Mouse (Mus musculus): ENCODE measurements around the gene Atxn2l.

Gene Atxn2l

GRCm38 (mm10) chr7:126503273-126503878 lies at the start of gene Atxn2l:
Gene Atxn2l, minus strand, starts transcription at chr7:126503437.
- CTCF ChIA-PET: no interaction called here

- CTCF ChIA-PET: no interaction called here
These were observed 42.4 kb upstream of the Atxn2l start for GRCm38 (mm10) chr7:126545631-126546030.

GRCm38 (mm10) chr7:126541661-126542060 lies 38.4 kb upstream of the Atxn2l start:
- CTCF ChIA-PET: interaction anchor here (0.7 kb wide), 1 partner anchor 215 kb away, joined by 4 read pairs; no protein-coding TSS in a partner anchor

GRCm38 (mm10) chr7:126537820-126538585 lies 34.8 kb upstream of the Atxn2l start:
- CTCF ChIA-PET: interaction anchor here (0.5 kb wide), 1 partner anchor 23 kb away, joined by 4 read pairs; no protein-coding TSS in a partner anchor

- CTCF ChIA-PET: no interaction called here
These were observed 33.2 kb upstream of the Atxn2l start for GRCm38 (mm10) chr7:126536466-126536865.

GRCm38 (mm10) chr7:126535766-126536165 lies 32.5 kb upstream of the Atxn2l start:
- CTCF ChIA-PET: no interaction called here

GRCm38 (mm10) chr7:126533434-126533833 lies 30.2 kb upstream of the Atxn2l start:
- CTCF ChIA-PET: no interaction called here

GRCm38 (mm10) chr7:126528166-126528577 lies 24.9 kb upstream of the Atxn2l start:
- CTCF ChIA-PET: interaction anchor here (1.5 kb wide), 1 partner anchor 47 kb away, joined by 4 read pairs; no protein-coding TSS in a partner anchor

- CTCF ChIA-PET: no interaction called here
These were observed 20.1 kb upstream of the Atxn2l start for GRCm38 (mm10) chr7:126523316-126523715.

- CTCF ChIA-PET: interaction anchor here (0.7 kb wide), 1 partner anchor 46 kb away, joined by 4 read pairs; no protein-coding TSS in a partner anchor
These were observed 16.3 kb upstream of the Atxn2l start for GRCm38 (mm10) chr7:126519513-126519912.

GRCm38 (mm10) chr7:126518261-126518941 lies 15.2 kb upstream of the Atxn2l start:
- CTCF ChIA-PET: interaction anchor here (0.6 to 0.7 kb wide), 3 partner anchors 153 to 940 kb away, joined by 4 read pairs; no protein-coding TSS in a partner anchor

- CTCF ChIA-PET: no interaction called here
These were observed 8.1 kb upstream of the Atxn2l start for GRCm38 (mm10) chr7:126511287-126511686.

GRCm38 (mm10) chr7:126507126-126507778 lies 4.0 kb upstream of the Atxn2l start:
- CTCF ChIA-PET: no interaction called here

- CTCF ChIA-PET: interaction anchor here (0.7 kb wide), 1 partner anchor 29 kb away, joined by 10 read pairs; the partner anchor contains the start of gene Sh2b1
These were observed 1.7 kb upstream of the Atxn2l start for GRCm38 (mm10) chr7:126504913-126505312.

GRCm38 (mm10) chr7:126502751-126503150 lies 486 bp downstream of the Atxn2l start:
- CTCF ChIA-PET: no interaction called here

GRCm38 (mm10) chr7:126502023-126502741 lies 1.1 kb downstream of the Atxn2l start:
- CTCF ChIA-PET: interaction anchor here (0.7 kb wide), 1 partner anchor 106 kb away, joined by 3 read pairs; no protein-coding TSS in a partner anchor

- CTCF ChIA-PET: interaction anchor here (0.7 kb wide), 1 partner anchor 107 kb away, joined by 3 read pairs; no protein-coding TSS in a partner anchor
These were observed 1.6 kb downstream of the Atxn2l start for GRCm38 (mm10) chr7:126501684-126502022.

GRCm38 (mm10) chr7:126499416-126499815 lies 3.8 kb downstream of the Atxn2l start:
- CTCF ChIA-PET: no interaction called here

GRCm38 (mm10) chr7:126497966-126498365 lies 5.3 kb downstream of the Atxn2l start:
- CTCF ChIA-PET: no interaction called here

GRCm38 (mm10) chr7:126496475-126496874 lies 6.8 kb downstream of the Atxn2l start:
- CTCF ChIA-PET: interaction anchor here (0.7 kb wide), 1 partner anchor 715 kb away, joined by 3 read pairs; no protein-coding TSS in a partner anchor

- CTCF ChIA-PET: no interaction called here
These were observed 9.1 kb downstream of the Atxn2l start for GRCm38 (mm10) chr7:126494120-126494519.

Measured in spleen, embryonic (tissue).